Mouse (Mus musculus): ENCODE measurements around the gene Tha1. TPM values are rescaled to one million over a fixed set of nuclear protein-coding genes. Genes with fewer than 3 reads are reported as not detected.
A peak's percentile ranks its signal among the peaks of the same experiment; 100 is the strongest.

Gene Tha1
- polyA plus RNA-seq, 1 experiment from 2014 or later: 3.4 TPM

DNA sequence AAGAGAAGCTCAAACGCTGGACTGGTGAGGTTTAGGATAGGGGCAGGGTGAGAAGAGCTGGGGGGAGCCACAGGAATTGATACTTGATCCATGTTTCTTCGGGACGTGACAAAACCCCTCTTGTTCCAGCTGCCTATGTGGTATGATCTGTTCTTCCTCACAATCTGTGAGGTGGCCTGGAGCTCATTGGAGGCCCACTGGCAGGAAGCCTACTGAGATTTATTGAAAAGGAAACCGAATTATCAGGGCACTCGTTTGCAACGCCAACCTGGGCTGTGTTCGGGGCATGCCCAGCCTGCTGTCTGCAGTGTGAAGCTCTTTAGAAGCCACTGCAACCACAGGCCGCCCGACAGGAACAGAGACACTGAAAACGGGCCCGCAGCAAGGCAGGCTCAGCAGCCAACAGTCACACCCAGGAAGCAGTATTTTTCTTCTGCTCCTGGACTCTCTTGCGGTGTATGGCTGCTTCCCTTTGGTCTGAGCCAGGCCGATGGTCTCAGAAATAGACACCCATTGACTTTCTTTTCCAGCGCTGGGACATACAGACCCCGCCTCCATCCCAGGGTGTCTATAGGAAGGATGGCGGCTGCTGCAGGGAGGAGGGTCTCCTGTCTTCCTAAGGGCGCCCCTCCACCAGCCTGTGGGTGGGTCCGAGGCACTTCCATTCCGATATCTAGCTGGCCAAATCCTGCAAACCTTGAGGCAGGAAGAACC is 24.9 kb downstream of the Tha1 start:
- Histone ChIP-seq H3K27ac (ENCODE audit: low read depth, low read length) (peak overlapping the region; percentile 98), H3K27me3 (replicated peaks; ENCODE audit: control insufficient read depth, insufficient read depth, low read length) (no peaks in the 10 kb centered on the region), H3K4me3 (ENCODE audit: low read depth, low read length) (peak overlapping the region; percentile 64), H3K4me1 (ENCODE audit: control insufficient read depth, insufficient read depth, low read length) (peaks cover 15% of the 10 kb centered on the region), H3K9ac (ENCODE audit: low read length) (peak overlapping the region; percentile 93), H3K9me3 (replicated peaks; ENCODE audit: control insufficient read depth, low read length) (no peaks in the 10 kb centered on the region), H3K4me2 (ENCODE audit: low read length) (peak overlapping the region; percentile 84), H3K36me3 (ENCODE audit: control insufficient read depth, insufficient read depth, low read length) (peaks cover 12% of the 10 kb centered on the region; the same call in 1 of the 2 replicates)
- 7% methylated on average over 19 of the region's 19 CpGs for WGBS
- peak; percentile 90 for ATAC-seq
- DNase-seq (ENCODE audit: low spot score): no peak

DNA sequence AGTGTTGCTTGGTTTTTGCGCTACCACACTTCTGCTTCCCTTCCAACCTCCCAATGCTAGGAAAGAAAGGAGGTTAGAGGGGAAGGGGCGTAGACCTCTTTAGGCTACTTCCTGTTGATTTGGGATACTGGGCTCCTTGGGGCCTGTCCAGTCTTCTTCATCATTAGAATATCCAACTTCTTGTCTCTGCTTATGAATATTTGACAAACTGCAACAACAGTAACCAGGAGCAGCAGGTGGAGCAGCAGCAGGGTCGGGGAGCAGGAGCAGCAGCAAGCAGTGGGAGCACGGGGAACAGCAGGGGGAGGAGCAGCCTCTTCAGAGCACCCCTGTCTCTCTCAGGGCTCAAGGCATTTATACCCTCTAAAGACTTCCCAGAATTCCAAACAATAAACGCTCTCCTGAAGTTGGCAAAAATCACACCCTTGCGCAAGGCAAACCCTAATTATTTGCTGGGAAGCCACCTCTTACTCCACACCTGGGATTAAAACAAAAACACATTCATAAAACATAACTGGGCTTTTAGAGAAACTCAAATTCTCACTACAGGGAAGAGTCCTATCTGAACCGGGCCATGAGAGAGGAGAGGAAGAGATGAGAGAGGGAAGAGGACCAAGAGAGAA is 25.6 kb downstream of the Tha1 start:
- Histone ChIP-seq H3K27ac (ENCODE audit: low read depth, low read length) (peak overlapping the region; percentile 98; the same call in 1 of the 2 replicates), H3K9me3 (replicated peaks; ENCODE audit: control insufficient read depth, low read length) (no peaks in the 10 kb centered on the region), H3K4me2 (ENCODE audit: low read length) (no peak overlapping the region; the same call in 1 of the 2 replicates), H3K4me1 (ENCODE audit: control insufficient read depth, insufficient read depth, low read length) (peaks cover 15% of the 10 kb centered on the region), H3K4me3 (ENCODE audit: low read depth, low read length) (no peak overlapping the region), H3K36me3 (ENCODE audit: control insufficient read depth, insufficient read depth, low read length) (peaks cover 5% of the 10 kb centered on the region; the same call in 1 of the 2 replicates), H3K9ac (ENCODE audit: low read length) (peak overlapping the region; percentile 93), H3K27me3 (replicated peaks; ENCODE audit: control insufficient read depth, insufficient read depth, low read length) (no peaks in the 10 kb centered on the region)
- ATAC-seq (no peak), DNase-seq (ENCODE audit: low spot score) (no peak)
- WGBS: 84% methylated on average over 7 of the region's 7 CpGs

DNA sequence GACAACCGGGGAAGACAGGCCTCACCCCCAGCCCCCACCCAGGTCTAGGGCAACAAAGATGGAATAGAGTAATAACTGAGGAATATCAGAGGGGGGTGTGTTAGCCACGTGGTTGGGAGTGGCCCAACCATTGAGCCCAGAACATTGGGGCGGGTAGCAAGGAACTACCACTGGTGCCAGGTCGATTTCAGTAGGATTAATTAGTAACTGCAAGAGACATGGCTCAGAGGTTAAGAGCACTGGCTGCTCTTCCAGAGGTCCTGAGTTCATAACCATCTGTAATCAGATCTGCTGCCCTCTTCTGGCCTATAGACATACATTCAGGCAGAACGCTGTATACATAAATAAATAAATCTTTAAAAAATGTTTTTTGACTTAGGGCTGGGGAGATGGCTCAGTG is 26.6 kb downstream of the Tha1 start:
- Histone ChIP-seq H3K27ac (ENCODE audit: low read depth, low read length) (no peak overlapping the region), H3K4me3 (ENCODE audit: low read depth, low read length) (no peak overlapping the region), H3K4me2 (ENCODE audit: low read length) (no peak overlapping the region), H3K27me3 (replicated peaks; ENCODE audit: control insufficient read depth, insufficient read depth, low read length) (no peaks in the 10 kb centered on the region), H3K36me3 (ENCODE audit: control insufficient read depth, insufficient read depth, low read length) (no peaks in the 10 kb centered on the region), H3K9me3 (replicated peaks; ENCODE audit: control insufficient read depth, low read length) (no peaks in the 10 kb centered on the region), H3K9ac (ENCODE audit: low read length) (no peak overlapping the region), H3K4me1 (ENCODE audit: control insufficient read depth, insufficient read depth, low read length) (peaks cover 15% of the 10 kb centered on the region)
- ATAC-seq (no peak), DNase-seq (ENCODE audit: low spot score) (no peak)
- 51% methylated on average over 5 of the region's 5 CpGs for WGBS

- no peaks in the 10 kb centered on the region for H3K36me3 ChIP-seq (ENCODE audit: control insufficient read depth, insufficient read depth, low read length)
- DNase-seq (ENCODE audit: low spot score) (no peak), ATAC-seq (no peak)
- peaks cover 15% of the 10 kb centered on the region for H3K4me1 ChIP-seq (ENCODE audit: control insufficient read depth, insufficient read depth, low read length)
- H3K9ac ChIP-seq (ENCODE audit: low read length): no peak overlapping the region
- no peaks in the 10 kb centered on the region for H3K9me3 ChIP-seq (replicated peaks; ENCODE audit: control insufficient read depth, low read length)
- no peak overlapping the region for H3K4me2 ChIP-seq (ENCODE audit: low read length)
- H3K27ac ChIP-seq (ENCODE audit: low read depth, low read length): no peak overlapping the region
- no peak overlapping the region for H3K4me3 ChIP-seq (ENCODE audit: low read depth, low read length)
- 69% methylated on average over 2 of the region's 2 CpGs for WGBS
- H3K27me3 ChIP-seq (replicated peaks; ENCODE audit: control insufficient read depth, insufficient read depth, low read length): no peaks in the 10 kb centered on the region
Measured at GRCm38 (mm10) chr11:117845651-117846050, 27.6 kb downstream of the Tha1 start.

DNA sequence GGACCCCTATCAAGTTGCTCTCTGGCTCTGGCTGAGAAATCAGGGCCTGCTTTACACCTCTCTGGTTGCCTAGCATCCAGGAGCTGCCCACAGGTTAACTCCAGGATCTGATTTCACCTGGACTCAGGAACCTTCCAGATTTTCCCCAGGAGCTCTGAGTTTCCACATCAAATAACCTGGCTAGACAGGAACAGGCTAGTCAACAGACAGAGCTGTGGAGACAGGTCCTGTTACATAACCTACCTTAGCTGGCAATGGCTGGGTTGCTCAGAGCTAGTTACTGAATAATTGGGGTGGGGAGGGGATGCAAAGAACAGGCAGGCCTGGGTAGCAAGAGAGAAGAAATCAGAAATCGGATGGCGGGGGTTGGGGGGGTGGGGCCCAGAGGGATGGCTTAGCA is 28.3 kb downstream of the Tha1 start:
- peaks cover 10% of the 10 kb centered on the region for H3K4me1 ChIP-seq (ENCODE audit: control insufficient read depth, insufficient read depth, low read length)
- no peaks in the 10 kb centered on the region for H3K27me3 ChIP-seq (replicated peaks; ENCODE audit: control insufficient read depth, insufficient read depth, low read length)
- no peak overlapping the region for H3K27ac ChIP-seq (ENCODE audit: low read depth, low read length)
- H3K36me3 ChIP-seq (ENCODE audit: control insufficient read depth, insufficient read depth, low read length): no peaks in the 10 kb centered on the region
- no peak overlapping the region for H3K4me3 ChIP-seq (ENCODE audit: low read depth, low read length)
- 73% methylated on average over 2 of the region's 2 CpGs for WGBS
- H3K4me2 ChIP-seq (ENCODE audit: low read length): no peak overlapping the region
- DNase-seq (ENCODE audit: low spot score) (no peak), ATAC-seq (no peak)
- no peak overlapping the region for H3K9ac ChIP-seq (ENCODE audit: low read length)
- no peaks in the 10 kb centered on the region for H3K9me3 ChIP-seq (replicated peaks; ENCODE audit: control insufficient read depth, low read length)

- no peak for ATAC-seq
- 87% methylated on average over 2 of the region's 2 CpGs for WGBS
Measured at GRCm38 (mm10) chr11:117843434-117843833, 29.8 kb downstream of the Tha1 start.

DNA sequence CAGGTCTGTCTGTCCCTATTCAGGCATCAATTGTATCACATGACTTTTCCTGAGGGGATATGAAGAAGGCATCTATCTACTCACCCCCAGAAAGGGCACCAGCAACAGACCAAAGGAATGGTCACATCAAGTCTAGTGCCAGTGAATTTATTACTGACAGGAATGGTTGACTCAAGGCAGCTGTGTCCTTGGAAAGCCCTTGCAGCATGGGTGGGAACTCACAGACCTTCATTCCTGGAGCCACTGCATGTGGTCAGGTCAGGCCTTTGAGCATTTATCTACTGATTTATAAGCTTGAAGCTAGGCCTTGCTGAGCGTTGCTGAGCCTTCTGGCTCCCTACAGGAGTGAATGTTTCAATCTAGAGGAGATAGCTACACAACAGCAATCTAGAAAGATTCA is 32.4 kb downstream of the Tha1 start:
- Histone ChIP-seq H3K4me2 (ENCODE audit: low read length) (no peak overlapping the region), H3K9me3 (replicated peaks; ENCODE audit: control insufficient read depth, low read length) (no peaks in the 10 kb centered on the region), H3K9ac (ENCODE audit: low read length) (no peak overlapping the region), H3K27ac (ENCODE audit: low read depth, low read length) (no peak overlapping the region), H3K36me3 (ENCODE audit: control insufficient read depth, insufficient read depth, low read length) (no peaks in the 10 kb centered on the region), H3K4me1 (ENCODE audit: control insufficient read depth, insufficient read depth, low read length) (peaks cover 3% of the 10 kb centered on the region; the same call in 1 of the 2 replicates), H3K4me3 (ENCODE audit: low read depth, low read length) (no peak overlapping the region), H3K27me3 (replicated peaks; ENCODE audit: control insufficient read depth, insufficient read depth, low read length) (no peaks in the 10 kb centered on the region)
- ATAC-seq: no peak
- WGBS: 59% methylated on average over 1 of the region's 1 CpGs
- DNase-seq (ENCODE audit: low spot score): no peak

More at GRCm38 (mm10) chr11:117843434-117843833, 29.8 kb downstream of the Tha1 start:
- Histone ChIP-seq H3K4me3 (ENCODE audit: low read depth, low read length) (no peak overlapping the region), H3K9me3 (replicated peaks; ENCODE audit: control insufficient read depth, low read length) (no peaks in the 10 kb centered on the region), H3K36me3 (ENCODE audit: control insufficient read depth, insufficient read depth, low read length) (no peaks in the 10 kb centered on the region), H3K9ac (ENCODE audit: low read length) (no peak overlapping the region), H3K27me3 (replicated peaks; ENCODE audit: control insufficient read depth, insufficient read depth, low read length) (no peaks in the 10 kb centered on the region), H3K4me1 (ENCODE audit: control insufficient read depth, insufficient read depth, low read length) (0 out of 2 replicates have a peak, but pooled peaks cover 4% of the 10 kb centered on the region), H3K4me2 (ENCODE audit: low read length) (no peak overlapping the region), H3K27ac (ENCODE audit: low read depth, low read length) (no peak overlapping the region)
- DNase-seq (ENCODE audit: low spot score): no peak

DNA sequence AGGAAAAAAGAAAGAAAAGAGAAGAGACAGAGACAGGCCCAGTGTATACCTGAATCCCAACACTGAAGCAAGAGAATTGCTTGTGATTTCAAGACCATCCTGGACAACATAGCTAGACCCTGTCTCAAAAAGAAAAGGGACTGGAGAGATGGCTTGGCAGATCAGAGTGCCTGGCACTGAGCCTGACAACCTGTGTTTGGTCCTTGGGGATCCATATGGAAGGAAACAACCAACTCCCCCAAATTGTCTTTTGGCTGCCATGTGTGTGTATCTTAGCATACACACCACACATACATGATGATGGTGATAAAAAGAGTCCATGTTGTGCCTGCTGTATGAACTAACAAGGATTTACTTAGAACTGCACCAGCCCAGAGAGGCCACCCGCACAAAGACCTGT is 34.3 kb downstream of the Tha1 start:
- Histone ChIP-seq H3K36me3 (ENCODE audit: control insufficient read depth, insufficient read depth, low read length) (no peaks in the 10 kb centered on the region), H3K27ac (ENCODE audit: low read depth, low read length) (no peak overlapping the region; the same call in 1 of the 2 replicates), H3K4me2 (ENCODE audit: low read length) (no peak overlapping the region), H3K27me3 (replicated peaks; ENCODE audit: control insufficient read depth, insufficient read depth, low read length) (no peaks in the 10 kb centered on the region), H3K9ac (ENCODE audit: low read length) (no peak overlapping the region), H3K4me1 (ENCODE audit: control insufficient read depth, insufficient read depth, low read length) (peaks cover 3% of the 10 kb centered on the region; the same call in 1 of the 2 replicates), H3K4me3 (ENCODE audit: low read depth, low read length) (no peak overlapping the region), H3K9me3 (replicated peaks; ENCODE audit: control insufficient read depth, low read length) (no peaks in the 10 kb centered on the region)
- DNase-seq (ENCODE audit: low spot score) (peak; percentile 40), ATAC-seq (no peak)
- WGBS: 81% methylated on average over 1 of the region's 1 CpGs

GRCm38 (mm10) chr11:117838572-117838971 is 34.7 kb downstream of the Tha1 start:
- peak; percentile 42; the same call in 1 of the 2 replicates for ATAC-seq
- DNase-seq (ENCODE audit: low spot score): peak; percentile 32
- Histone ChIP-seq H3K36me3 (ENCODE audit: control insufficient read depth, insufficient read depth, low read length) (no peaks in the 10 kb centered on the region), H3K4me2 (ENCODE audit: low read length) (no peak overlapping the region), H3K9ac (ENCODE audit: low read length) (no peak overlapping the region), H3K4me3 (ENCODE audit: low read depth, low read length) (no peak overlapping the region), H3K27me3 (replicated peaks; ENCODE audit: control insufficient read depth, insufficient read depth, low read length) (no peaks in the 10 kb centered on the region), H3K27ac (ENCODE audit: low read depth, low read length) (no peak overlapping the region; the same call in 1 of the 2 replicates), H3K4me1 (ENCODE audit: control insufficient read depth, insufficient read depth, low read length) (peaks cover 3% of the 10 kb centered on the region; the same call in 1 of the 2 replicates), H3K9me3 (replicated peaks; ENCODE audit: control insufficient read depth, low read length) (no peaks in the 10 kb centered on the region)
- WGBS: 88% methylated on average over 2 of the region's 2 CpGs

Data from forebrain, embryonic 14.5 days (tissue).